Mouse (Mus musculus): ENCODE data around the gene Ifit3b. TPM values are rescaled to one million over a fixed set of nuclear protein-coding genes. Genes with fewer than 3 reads are reported as not detected.

Ifit3b gene
- total RNA-seq, 2 experiments from 2014 or later = 2.3 to 2.5 TPM

Other genes starting within 250 kb of the Ifit3b start
- gene Ch25h, start 132.8 kb upstream of the Ifit3b start, total RNA-seq (2021) = under 1 TPM in 1 of 2 experiments, not detected in 1; 0.22 TPM
- 10 to 100 TPM; 18.2 to 19.6 TPM for gene Lipa, start 80.5 kb upstream of the Ifit3b start, total RNA-seq (2021)
- 1 to 10 TPM; 4.5 to 4.8 TPM for gene Ifit2, start 57.3 kb upstream of the Ifit3b start, total RNA-seq (2021)
- gene Ifit3, start 24.4 kb upstream of the Ifit3b start, total RNA-seq (2021) = 1 to 10 TPM; 3.0 to 4.6 TPM
- gene Ifit1bl1, start 6.0 kb upstream of the Ifit3b start, total RNA-seq (2021) = 1 to 10 TPM; 1.2 to 1.8 TPM
- under 1 TPM; 0.50 to 0.61 TPM for gene Ifit1bl2, start 32.8 kb downstream of the Ifit3b start, total RNA-seq (2021)
- gene Ifit1, start 32.9 kb downstream of the Ifit3b start, total RNA-seq (2021) = under 1 TPM; 0.74 to 0.79 TPM
- gene Slc16a12, start 139.3 kb downstream of the Ifit3b start, total RNA-seq (2021) = 1 to 10 TPM; 1.1 to 1.6 TPM

All from layer of hippocampus, adult 18-20 months (tissue).